ENCODE assay signal across 8 mouse cellular contexts in genomic region chr4:152008148-152008500, GRCm38 (mm10). TPM values are rescaled to one million over a fixed set of nuclear protein-coding genes. Genes with fewer than 3 reads are reported as not detected.
DNase-seq lines count a peak whose midpoint lies in the region; ATAC-seq lines count a peak whose summit lies in the region.

No protein-coding gene starts in this region.

- intact Hi-C loops in left cerebral cortex, postnatal 4 days (cut with DNase I) = no loop called here

- peak overlapping the region; percentile 95 for H3K27ac ChIP-seq in heart, embryonic 13.5 days (replicated peaks)
- peak overlapping the region; percentile 87 for H3K27ac ChIP-seq in neural tube, embryonic 15.5 days (replicated peaks)

- no peaks in the 10 kb centered on the region for H3K27me3 ChIP-seq in heart, embryonic 13.5 days (replicated peaks)
- peaks cover 34% of the 10 kb centered on the region for H3K27me3 ChIP-seq in neural tube, embryonic 15.5 days (replicated peaks)

- H3K9me3 ChIP-seq in heart, embryonic 13.5 days = no peaks in the 10 kb centered on the region
- H3K9me3 ChIP-seq in neural tube, embryonic 15.5 days (replicated peaks) = no peaks in the 10 kb centered on the region

- WGBS in heart, embryonic 13.5 days = 1% methylated on average over 14 of the region's 14 CpGs
- under 1% methylated on average over 14 of the region's 14 CpGs for WGBS in neural tube, embryonic 15.5 days

- no peak for ATAC-seq in CD4-positive, CD25-positive, alpha-beta regulatory T cell, adult 4 months
- ATAC-seq in heart, embryonic 13.5 days (ENCODE audit: extremely low read depth, insufficient number of reproducible peaks, low FRiP score, low TSS enrichment) = no peak
- ATAC-seq in neural tube, embryonic 15.5 days (ENCODE audit: low FRiP score) = 0 out of 2 replicates have a peak, but pooled peaks have one; percentile 14

- peaks cover 18% of the 10 kb centered on the region for H3K36me3 ChIP-seq in heart, embryonic 13.5 days
- H3K36me3 ChIP-seq in neural tube, embryonic 15.5 days = peaks cover 7% of the 10 kb centered on the region

- H3K4me2 ChIP-seq in heart, embryonic 13.5 days = peak overlapping the region; percentile 99
- peak overlapping the region; percentile 100 for H3K4me2 ChIP-seq in neural tube, embryonic 15.5 days

- peaks cover 51% of the 10 kb centered on the region for H3K4me1 ChIP-seq in heart, embryonic 13.5 days
- peaks cover 42% of the 10 kb centered on the region for H3K4me1 ChIP-seq in neural tube, embryonic 15.5 days

- peak overlapping the region; percentile 94 for H3K9ac ChIP-seq in heart, embryonic 13.5 days
- H3K9ac ChIP-seq in neural tube, embryonic 15.5 days (replicated peaks) = peak overlapping the region; percentile 66

- peak; percentile 27 for DNase-seq in CD4-positive, CD25-positive, alpha-beta regulatory T cell, adult 2 months (ENCODE audit: low read depth, low spot score)
- peak; percentile 43 for DNase-seq in A20 (ENCODE audit: low read depth, low spot score)
- DNase-seq in kidney, postnatal 4 days = peak; percentile 39 to 62
- DNase-seq in spleen, adult 12 weeks (ENCODE audit: low spot score) = no peak
- no peak for DNase-seq in left cerebral cortex, postnatal 4 days

- H3K4me3 ChIP-seq in heart, embryonic 13.5 days = peak overlapping the region; percentile 87
- peak overlapping the region; percentile 85 for H3K4me3 ChIP-seq in neural tube, embryonic 15.5 days (replicated peaks)

RNA-seq across cellular contexts. Expression of gene Klhl21, which starts 0.5 kb away (rescaled TPM):
- 1 to 10 TPM; 4.0 to 4.4 TPM for polyA plus RNA-seq in CD4-positive, CD25-positive, alpha-beta regulatory T cell, adult 4 months (2017; shearing (Covaris generic))
- polyA plus RNA-seq in heart, embryonic 13.5 days (2015; fragmentation: Nextera tagmentation; extraction: Ambion mirVana) = 23.2 and 25.9 TPM in 2 replicates
- 5.7 and 7.8 TPM in 2 replicates for polyA plus RNA-seq in neural tube, embryonic 15.5 days (2015; fragmentation: Nextera tagmentation; extraction: Ambion mirVana)
- 1 to 10 TPM; 6.6 to 7.1 TPM for total RNA-seq in left cerebral cortex, postnatal 4 days (2021)

RNA-seq across cellular contexts. Expression of gene Phf13, which starts 12.1 kb away (rescaled TPM):
- polyA plus RNA-seq in CD4-positive, CD25-positive, alpha-beta regulatory T cell, adult 4 months (2017; shearing (Covaris generic)) = 1 to 10 TPM; 1.8 to 5.0 TPM
- polyA plus RNA-seq in heart, embryonic 13.5 days (2015; fragmentation: Nextera tagmentation; extraction: Ambion mirVana) = 17.8 and 18.3 TPM in 2 replicates
- 21.3 TPM in 2 replicates for polyA plus RNA-seq in neural tube, embryonic 15.5 days (2015; fragmentation: Nextera tagmentation; extraction: Ambion mirVana)
- total RNA-seq in left cerebral cortex, postnatal 4 days (2021) = 10 to 100 TPM; 20.6 to 21.2 TPM

RNA-seq across cellular contexts. Expression of gene Thap3, which starts 19.3 kb away (rescaled TPM):
- polyA plus RNA-seq in CD4-positive, CD25-positive, alpha-beta regulatory T cell, adult 4 months (2017; shearing (Covaris generic)) = 100 to 1,000 TPM; 126 to 167 TPM
- polyA plus RNA-seq in heart, embryonic 13.5 days (2015; fragmentation: Nextera tagmentation; extraction: Ambion mirVana) = 26.1 and 28.0 TPM in 2 replicates
- polyA plus RNA-seq in neural tube, embryonic 15.5 days (2015; fragmentation: Nextera tagmentation; extraction: Ambion mirVana) = 37.8 and 38.3 TPM in 2 replicates
- total RNA-seq in left cerebral cortex, postnatal 4 days (2021) = 10 to 100 TPM; 29.2 to 33.0 TPM

RNA-seq across cellular contexts. Expression of gene Zbtb48, which starts 19.3 kb away (rescaled TPM):
- 10 to 100 TPM; 19.9 to 26.7 TPM for polyA plus RNA-seq in CD4-positive, CD25-positive, alpha-beta regulatory T cell, adult 4 months (2017; shearing (Covaris generic))
- 10.0 and 11.6 TPM in 2 replicates for polyA plus RNA-seq in heart, embryonic 13.5 days (2015; fragmentation: Nextera tagmentation; extraction: Ambion mirVana)
- 15.9 and 16.4 TPM in 2 replicates for polyA plus RNA-seq in neural tube, embryonic 15.5 days (2015; fragmentation: Nextera tagmentation; extraction: Ambion mirVana)
- total RNA-seq in left cerebral cortex, postnatal 4 days (2021) = 10 to 100 TPM; 17.4 to 17.6 TPM

RNA-seq across cellular contexts. Expression of gene Tas1r1, which starts 30.2 kb away (rescaled TPM):
- not detected for polyA plus RNA-seq in CD4-positive, CD25-positive, alpha-beta regulatory T cell, adult 4 months (2017; shearing (Covaris generic))
- 0.11 TPM in 1 of 2 replicates, not detected in the other for polyA plus RNA-seq in heart, embryonic 13.5 days (2015; fragmentation: Nextera tagmentation; extraction: Ambion mirVana)
- 2.1 and 2.2 TPM in 2 replicates for polyA plus RNA-seq in neural tube, embryonic 15.5 days (2015; fragmentation: Nextera tagmentation; extraction: Ambion mirVana)
- total RNA-seq in left cerebral cortex, postnatal 4 days (2021) = under 1 TPM; 0.56 to 0.83 TPM

Comparison
In these comparisons a context has a peak if more than half of its experiments do, and no peak if none do; other contexts are left out.
1. DNase-seq: peak in CD4-positive, CD25-positive, alpha-beta regulatory T cell, adult 2 months (single experiment), A20 (single experiment) and kidney, postnatal 4 days (2 of 2); none in spleen, adult 12 weeks (single experiment) and left cerebral cortex, postnatal 4 days (single experiment).